Mouse (Mus musculus) kidney, adult 18-20 months (tissue): ENCODE data around the gene Ceacam18.
"Not testable (repeated sequence)": the region's sequence is repeated elsewhere in the genome, so short reads cannot be mapped to it uniquely, and the experiment has no call there.

ENCODE experiments used
- DNase-seq: peaks from one replicate; pipeline ENCODE4 v3.0.0; 2021

Ceacam18 gene

DNA sequence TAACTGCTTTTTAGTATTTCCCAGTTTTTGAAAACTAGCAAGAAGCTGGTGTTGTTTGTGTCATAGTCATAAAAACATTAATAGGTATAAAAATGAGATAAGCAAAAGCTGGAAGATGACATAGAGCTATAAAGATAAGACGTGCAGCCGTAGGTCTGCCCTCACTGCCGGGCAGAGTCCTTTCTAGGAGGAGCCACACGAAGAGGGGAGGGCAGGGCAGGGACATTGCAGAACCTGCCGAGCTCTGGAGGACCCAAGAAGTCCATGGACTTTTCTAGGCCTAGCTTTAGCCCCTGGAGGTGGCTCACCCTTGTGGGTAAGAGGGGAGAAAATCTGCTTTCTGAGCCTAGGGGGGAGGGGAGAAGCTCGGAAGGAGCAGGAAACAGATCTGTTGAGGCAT, at the start of gene Ceacam18:
Ceacam18 (plus strand) TSS at position 208 of the 400 bp plus-strand sequence.
- no peak for DNase-seq

DNA sequence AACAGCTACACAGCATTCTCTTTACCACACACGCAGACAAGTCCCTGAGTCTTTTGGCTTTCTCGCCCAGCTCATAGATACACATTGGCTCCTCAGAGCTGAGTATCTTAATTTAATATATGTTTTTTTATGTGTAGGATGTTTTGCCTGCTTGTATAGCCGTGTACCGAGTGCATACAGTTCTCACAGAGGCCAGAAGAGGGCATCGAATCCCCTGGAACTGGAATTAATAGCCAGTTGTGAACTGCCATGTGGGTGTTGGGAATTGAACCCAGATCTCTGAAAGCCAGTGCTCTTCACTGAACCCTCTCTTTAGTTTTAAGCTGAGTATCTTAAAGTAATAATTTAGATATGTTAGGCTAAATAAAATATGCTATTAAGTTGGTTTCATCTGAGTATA, 49.7 kb upstream of the Ceacam18 start:
- no peak for DNase-seq

DNA sequence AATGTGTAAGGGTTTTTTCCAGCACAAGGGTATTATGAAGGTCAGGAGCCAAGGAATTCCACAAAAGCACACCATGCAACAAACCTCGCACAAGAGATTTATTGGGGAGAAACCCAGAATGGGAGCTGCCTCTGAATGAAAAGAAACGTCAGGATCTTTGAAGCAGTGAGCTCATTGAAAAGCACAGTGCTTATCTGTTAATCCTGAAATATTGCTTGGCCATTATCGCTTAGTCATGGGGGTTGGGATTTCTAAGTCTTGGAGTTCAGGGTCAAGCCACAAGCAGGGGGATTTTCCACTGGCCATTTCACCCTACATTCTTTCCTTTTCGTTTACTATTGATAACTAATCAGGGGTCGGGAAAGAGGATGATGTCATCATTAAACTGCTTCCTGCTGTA, 32.6 kb upstream of the Ceacam18 start:
- no peak for DNase-seq

DNA sequence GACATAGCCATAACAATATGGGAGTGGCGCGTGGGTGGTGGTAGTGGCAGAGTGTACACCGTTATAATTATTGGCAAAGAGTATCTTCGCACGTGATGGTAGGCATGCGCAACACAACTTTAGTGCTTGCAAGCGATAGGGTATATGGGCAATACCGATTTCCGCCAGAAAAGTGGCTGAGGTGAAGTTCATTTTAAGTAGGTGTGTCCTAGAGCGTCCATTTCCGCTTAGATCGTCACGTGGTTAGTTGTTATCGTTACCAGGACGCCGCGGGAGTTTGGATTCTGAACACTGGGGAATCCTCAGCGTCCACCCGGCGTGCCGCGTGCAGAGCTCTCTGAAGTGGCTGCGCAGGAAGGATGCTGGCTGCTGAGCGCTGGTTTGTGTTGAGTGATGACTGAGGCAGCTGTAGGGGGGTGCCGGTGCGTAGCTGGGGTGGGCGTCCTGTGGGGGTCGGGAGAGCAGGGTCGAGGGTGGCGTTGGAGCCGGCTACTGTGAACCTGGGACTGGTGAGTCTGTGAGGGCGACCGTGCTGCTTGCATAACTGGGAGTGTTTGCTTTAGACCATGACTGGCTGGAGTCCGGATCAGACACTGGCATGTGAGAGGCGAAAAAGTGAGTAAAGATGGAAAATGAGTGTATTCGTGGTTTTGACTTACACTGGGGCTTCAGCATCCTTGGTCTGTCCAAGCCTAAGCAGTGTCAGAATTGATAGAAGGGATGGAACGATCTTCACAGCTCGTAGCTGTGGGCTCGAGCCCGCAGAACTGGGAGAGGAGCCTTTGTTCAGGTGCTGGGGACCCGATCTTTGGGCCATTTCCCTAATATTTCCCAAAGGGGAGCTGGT, 27.4 kb upstream of the Ceacam18 start, which contains the start of gene Zfp819:
Zfp819 (plus strand) TSS at position 274 of the 847 bp plus-strand sequence.
- DNase-seq, result peak; percentile 36

DNA sequence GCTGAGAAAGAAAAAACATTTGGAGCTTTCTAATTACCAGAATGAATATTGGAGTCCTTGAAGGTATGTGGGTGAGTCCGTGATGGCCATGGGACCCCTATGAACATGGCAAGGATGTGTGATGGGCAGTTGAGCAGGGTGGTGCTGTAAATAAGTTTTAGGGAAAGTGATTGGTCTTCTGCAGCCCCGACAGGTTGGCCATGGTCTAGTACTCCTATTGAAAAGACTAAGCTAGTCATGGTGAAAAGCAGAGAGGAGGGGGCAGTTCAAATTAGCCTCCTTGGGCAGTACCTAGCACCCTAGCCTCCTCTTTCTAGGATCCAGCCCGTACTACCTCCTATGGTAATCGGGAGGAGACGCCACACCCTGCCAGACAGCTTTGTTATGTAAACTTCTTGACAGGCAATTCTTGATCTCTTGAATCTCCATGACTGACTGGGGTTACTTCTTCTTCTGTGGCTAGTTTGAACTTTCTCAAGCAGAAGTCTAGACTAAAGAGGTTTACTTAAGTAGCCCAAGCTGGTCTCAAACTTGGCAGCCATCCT, 26.7 kb upstream of the Ceacam18 start:
- no peak for DNase-seq

DNA sequence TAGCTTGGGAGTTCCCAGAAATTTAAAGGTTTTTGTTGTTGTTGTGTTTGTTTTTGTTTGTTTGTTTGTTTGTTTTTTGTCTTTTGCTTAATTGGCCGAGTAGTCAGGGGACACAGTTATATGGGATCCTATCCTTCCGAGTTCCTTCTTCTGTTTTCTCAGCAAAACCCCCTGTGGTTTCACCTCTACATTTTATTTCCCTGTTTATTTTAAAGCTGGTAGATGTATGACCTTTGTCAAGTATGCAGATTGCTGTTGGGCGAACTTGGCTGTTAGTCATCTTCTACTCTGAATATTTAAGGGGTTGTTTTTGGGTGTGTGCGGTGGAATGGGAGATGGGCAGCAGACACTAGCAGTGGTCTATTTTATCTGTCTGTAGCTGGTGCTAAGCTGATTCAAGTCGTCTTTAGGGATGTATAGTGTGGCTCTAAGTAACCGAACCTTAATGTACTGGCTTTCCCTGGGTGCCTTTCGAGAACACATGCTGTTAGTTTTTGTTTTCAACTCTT, 26.1 kb upstream of the Ceacam18 start:
- no peak for DNase-seq

DNA sequence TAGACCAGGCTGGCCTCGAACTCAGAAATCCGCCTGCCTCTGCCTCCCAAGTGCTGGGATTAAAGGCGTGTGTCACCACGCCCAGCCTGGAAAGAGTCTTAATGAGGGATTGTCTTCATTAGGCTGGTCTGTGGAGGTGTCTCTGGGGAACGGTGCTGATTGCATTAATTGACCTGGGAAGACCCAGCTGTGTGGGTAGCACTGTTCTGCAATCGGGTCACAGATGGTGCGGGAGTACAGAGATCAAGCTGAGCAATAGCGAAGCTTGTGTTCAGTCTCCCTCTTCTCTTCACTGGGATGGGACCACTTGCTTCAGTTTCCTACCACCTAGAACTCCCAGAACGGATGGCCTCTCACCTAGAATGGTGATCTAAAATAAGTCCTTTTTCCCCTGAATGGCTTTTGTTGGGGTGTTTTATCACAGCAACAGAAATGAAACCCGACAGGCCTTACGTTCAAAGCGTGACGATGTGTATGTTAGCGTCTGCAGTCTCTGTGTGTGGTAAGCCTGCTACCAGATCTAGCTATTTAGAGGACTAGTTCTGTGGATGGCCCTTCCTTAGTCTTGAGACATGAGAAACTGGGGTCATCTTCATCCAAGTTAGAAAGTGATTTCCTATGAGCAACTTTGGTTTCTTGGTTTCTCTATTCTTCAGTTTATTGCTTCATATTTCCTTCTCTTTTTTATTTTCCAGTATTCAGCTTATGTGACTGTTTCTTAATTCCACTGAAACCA, 20.5 kb upstream of the Ceacam18 start:
- DNase-seq, result no peak

DNA sequence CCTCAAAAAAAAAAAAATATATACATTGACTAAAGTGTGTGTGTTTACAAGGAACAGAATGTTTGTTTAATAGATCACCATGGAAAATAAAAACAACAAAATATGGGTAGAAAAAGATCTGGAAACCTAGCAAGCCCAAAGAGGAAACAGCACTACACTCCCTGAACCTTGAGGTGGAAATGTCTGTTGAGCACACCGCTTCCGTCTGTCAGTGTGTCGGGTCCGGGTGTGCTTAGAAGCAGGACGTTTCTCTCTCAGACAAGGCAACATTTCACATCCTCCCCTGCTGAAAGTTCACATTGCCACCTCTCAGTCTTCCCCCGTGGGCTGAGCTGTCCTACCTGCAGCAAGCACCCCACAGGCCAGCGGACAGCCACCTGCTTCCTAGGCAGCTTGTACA, 11.6 kb upstream of the Ceacam18 start:
- no peak for DNase-seq

DNA sequence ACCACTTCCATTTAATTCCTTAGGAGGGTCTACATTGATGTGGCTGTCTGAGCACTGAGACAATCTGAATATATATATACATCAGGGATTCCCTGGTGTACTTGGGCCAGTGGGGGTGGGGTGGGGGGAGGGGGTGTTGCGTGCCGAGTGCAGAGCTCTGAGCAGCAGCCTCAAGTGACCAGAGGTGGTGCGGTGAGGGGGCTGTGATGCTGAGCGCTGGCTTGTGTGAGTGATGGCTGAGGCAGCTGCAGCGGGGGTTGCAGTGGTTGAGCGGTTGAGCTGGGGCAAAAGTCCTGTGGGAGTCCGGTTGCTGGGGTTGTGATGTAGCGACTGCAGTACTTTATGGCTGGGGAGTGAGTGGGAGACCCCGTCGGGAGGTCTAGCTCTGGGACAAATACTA, 10.7 kb upstream of the Ceacam18 start:
- DNase-seq, result no peak

DNA sequence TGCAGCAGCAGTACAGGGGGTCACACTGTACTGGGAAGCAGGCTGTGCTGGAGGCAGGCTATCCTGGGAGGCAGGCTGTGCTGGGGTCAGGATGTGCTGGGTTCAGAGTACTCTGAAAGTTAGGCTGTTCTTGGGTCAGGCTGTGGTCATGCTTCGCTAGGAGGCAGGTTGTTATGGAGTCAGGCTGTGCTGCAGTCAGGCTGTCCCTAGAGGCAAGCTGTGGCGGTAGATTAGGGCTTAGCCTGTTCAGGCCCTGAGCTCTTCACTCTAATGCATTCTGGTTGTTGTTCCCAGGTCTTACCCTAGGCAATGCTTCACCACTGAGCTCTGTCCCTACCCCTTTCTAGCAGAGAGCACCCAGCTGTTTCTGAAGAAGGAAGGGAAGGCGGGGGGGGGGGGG, 9.4 kb upstream of the Ceacam18 start:
- DNase-seq, result no peak

DNA sequence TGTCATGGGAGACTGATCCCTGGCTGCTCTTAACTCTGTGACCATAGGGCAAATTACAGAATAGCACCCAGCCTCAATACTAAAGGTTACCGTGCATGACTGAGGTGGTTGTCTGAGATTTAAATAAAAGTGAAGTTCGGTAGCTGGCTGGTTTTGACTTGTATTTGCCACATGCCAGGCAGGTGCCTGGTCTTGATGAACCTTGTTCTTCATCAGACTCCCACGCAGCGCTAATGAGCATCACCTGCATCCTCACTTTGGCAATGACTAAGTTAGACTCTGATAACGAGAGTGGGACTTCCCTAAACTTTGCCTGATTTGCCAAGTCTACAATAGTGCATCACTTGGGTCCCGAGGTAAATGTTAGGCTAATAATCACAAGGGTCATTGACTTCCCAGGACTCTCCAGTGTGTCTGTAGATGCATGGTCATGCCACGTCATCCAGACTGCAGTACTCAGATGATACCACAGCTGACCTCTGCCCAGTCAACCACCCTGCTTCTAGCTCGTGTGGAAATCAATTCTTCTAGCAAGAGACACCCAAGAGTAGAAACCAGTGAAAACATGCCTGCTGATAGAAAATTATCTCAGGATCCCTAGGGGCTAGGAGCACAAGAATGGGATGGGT, 8.6 kb upstream of the Ceacam18 start:
- no peak for DNase-seq

DNA sequence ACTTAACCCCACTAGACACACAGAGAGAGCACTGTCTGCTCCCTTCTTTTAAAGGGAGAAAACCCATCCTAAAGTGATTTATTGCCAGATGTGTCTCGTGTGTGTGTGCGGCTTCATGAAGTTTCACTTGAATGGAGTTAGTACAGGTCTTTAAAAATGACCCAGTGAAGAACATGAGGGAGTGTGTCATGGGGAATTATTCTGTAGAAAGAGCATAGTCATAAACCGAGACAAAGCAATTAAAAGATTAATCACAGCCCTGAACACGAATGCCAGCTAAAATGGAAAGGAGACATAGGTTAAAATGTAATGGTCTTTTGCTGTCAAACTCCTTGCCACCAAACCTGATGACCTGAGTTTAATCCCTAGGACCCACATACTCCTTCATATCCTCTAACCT, 567 bp upstream of the Ceacam18 start:
- no peak for DNase-seq

DNA sequence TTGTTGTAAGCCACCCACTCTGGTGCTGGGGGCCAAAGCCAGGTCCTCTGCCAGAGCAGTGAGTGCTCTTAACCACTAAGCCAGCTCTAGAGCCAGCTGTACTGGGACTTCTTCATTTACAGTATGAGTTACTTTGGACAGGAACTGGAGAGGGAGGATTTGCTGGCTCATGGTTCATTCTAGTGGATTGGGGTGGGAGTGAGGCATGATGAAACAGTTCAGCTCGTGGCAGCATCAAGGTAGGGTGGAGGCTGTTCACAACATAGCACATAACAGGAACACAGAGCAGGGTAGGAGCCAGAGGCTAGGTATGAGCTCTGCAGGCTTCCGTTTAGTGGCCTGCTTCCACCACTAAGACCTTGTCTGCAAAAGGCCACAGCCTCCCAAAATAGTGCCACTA, 1.7 kb downstream of the Ceacam18 start:
- DNase-seq, result no peak

DNA sequence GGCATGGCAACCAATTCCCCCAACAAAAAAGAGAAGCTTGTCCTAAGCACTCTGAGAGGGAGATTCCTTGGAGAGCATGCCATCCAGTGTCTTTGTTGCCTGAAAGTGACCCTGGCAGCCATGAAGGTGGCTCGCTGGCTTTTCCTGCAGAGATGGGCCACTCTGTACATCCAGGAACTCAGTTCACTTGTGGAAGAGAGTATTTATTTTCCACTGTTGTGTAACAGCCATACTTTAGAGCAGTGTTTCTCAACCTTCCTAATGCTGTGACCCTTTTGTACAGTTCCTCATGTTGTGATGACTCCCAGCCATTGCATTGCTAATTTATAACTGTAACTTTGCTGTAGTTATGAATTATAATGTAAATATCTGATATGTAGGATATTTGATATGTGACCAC, 2.6 kb downstream of the Ceacam18 start:
- DNase-seq, result no peak

DNA sequence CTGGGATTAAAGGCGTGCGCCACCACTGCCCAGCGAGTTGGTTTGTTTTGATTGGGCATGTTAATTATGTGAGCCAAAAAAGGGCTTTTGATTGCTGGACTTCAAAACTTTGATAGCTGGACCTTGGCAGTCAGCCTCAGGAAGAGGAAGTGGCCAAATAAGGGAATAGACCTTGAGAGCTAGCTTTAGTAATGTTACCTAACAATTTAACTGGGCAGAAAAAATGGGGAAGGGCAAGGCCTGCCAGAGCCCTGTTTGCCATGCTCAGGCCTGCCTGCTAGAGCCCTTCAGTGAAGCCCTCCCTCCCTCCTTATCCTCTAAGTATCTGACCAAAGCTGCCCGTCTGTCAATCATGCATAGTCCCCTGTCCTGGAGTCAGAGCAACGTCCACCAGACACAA, 8.1 kb downstream of the Ceacam18 start:
- no peak for DNase-seq

DNA sequence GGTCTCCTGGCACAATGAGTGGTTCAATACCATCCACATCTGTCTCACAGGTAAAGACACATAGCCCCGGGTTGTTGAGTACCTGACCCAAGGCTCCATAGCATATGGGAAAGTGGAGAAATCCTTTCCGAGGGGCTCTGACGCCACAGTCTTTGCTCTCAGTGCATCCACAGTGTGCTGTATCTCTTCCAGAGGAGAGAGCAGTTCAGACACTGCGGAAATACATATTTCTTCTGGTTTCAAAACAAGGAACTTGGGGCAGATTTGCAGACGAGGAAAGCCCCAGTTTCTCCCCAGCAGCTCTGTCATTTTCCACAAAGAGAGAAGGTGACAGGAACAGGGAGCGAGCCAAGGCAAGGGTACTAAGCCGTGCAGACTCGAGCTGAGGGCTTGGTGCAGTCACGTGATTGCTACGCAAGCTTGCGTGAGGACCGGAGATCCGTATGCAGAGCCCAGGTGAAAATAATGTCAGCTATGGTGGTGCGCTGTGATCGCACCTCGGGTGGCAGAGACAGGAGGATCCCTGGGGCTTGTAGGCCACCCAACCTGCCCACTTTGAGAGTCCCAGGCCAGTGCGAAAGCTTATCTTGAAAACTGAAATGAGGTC, 8.6 kb downstream of the Ceacam18 start:
- DNase-seq, result no peak

DNA sequence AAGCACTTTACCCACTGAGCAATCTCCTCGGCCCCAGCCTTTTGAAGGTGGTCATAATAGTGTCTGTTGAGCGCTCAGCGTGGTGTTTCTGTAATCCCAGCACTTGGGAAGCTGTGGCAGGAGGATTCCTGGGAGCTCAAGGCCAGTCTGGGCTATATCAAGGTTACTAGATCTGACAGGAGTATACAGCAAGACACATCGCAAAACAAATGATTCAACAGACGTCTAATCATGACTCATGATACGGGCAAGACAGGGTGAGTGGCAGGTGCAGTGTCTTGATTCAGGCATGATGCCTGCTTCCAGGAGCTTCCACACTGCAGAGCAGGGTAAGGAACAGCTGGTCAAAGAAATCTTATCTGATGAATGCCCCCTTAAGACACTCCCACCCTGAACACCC, 18.2 kb downstream of the Ceacam18 start:
- DNase-seq, result no peak

DNA sequence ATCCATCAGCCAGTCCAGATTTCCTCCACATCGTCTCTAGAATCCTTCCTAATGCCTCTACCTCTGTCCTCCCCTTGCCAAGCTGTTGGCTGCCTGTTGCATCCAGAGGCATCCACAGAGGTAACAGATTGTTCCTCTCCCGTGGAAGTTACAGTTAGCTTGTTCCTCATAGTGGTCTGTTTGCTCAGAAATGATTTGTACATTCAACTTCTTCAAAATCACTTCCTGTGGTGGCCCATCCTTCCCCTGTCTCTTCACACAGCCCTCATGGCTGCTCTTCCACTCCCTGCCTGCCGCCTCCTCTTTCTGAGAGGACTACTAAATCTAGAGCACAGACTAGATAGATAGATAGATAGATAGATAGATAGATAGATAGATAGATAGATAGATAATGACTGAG, 20.0 kb downstream of the Ceacam18 start:
- DNase-seq, result no peak

DNA sequence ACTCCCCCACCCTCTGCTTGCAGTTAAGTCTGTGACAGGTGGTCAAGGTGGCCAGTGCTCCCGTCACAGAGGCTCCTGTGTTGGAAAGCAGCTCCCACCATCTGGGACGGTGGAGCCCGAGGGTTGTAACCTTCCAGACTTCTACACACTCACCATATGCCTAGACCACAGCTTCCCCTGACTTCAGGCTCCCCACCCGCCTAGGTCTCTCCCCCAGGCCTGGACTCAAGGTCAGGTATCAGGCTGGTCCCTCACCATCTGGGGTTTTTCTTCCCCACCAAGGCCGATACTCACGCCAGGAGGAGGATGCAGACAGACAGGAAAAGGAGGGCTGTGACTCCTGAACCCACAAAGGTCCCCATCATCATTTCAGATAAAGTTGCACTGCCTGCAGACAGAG, 21.7 kb downstream of the Ceacam18 start:
- no peak for DNase-seq

DNA sequence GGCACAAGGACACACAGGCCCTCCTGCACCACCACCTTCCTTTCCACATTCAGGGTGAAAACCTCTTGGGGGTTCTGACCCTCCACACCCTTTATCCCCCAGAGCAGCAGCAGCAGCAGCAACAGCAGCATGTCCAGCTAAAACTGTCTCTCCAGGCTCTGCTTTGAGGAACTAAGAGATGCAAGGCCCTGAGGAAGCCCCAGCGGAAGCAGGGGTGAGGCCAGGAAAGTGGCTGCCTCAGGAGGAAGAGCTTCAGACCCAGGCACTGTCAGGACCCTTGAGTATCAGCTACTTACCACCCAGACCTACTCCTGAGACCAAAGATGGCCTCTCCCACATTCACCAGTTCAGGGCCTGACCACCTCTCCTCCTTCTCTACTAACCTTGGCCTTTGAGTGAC, 25.5 kb downstream of the Ceacam18 start, which contains the start of gene Siglece:
Siglece (minus strand) TSS at position 160 of the 400 bp plus-strand sequence.
- no peak for DNase-seq

DNA sequence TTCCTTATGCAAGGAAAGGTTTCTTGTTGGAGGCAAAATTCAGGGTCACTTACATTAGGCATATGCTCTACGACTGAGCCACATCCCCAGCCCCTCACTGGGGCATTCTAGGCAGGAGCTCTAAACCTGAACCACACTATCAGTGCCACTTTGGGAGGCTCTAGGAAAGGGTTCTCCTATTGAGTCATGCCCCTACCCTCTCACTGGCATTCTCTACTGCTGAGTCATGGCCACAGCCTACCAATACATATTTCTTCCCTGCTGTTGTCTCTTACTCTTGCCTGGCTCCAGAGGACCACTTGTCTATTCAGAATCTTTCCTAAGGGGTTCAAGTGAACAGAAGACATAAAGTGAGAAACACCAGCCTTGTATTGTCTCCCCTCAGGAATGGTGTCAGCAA, 28.3 kb downstream of the Ceacam18 start:
- no peak for DNase-seq

DNA sequence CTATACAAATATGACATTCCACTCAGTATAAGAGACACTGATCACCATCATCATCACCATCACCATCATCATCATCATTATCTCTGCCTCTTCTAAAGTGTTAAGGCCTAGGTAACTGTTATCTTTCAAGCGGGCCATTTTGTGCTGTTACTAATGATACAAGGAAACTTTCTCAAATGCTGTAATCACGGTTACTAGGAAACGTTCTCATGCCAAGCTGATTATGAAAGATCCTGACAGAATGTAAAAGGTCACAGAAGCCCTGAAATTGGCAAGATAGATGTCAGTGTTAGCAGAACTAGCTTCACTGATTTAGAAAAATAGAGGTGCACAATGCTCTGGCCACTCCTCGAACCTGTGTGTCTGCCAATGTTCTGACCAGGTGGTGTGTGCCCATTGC, 32.7 kb downstream of the Ceacam18 start:
- DNase-seq, result not testable (repeated sequence)

DNA sequence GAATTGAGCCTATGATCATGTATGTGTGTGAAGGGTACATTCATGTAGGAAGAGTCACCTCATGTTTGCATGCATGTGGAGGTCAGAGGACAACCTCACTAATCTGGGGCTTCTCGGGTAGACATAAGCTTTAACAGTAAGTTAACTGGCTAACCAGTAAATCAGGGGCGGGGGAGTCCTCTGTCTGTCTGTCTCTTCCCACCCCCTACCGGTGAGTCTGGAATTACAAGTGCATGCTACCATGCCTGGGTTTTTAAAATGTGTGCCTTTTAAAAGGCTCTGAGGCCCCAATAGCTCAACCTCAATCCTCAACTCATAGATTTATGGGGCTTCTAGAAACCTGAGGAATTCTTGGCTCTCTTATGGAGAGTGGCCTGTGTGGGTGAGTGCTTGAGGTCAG, 34.1 kb downstream of the Ceacam18 start:
- DNase-seq, result no peak
